Mouse (Mus musculus) MEL (cell line): ENCODE results near the gene Bsn. TPM values are rescaled to one million over a fixed set of nuclear protein-coding genes. Genes with fewer than 3 reads are reported as not detected.

Experiments
- DNase-seq: peaks from one replicate; pipeline ENCODE4 v3.0.0; 2011; ENCODE audit warnings: low read depth, low spot score
- H3K27ac ChIP-seq: 2 replicates; pipeline ENCODE4 v1.5.1; 2012; ENCODE audit warnings: low read depth, mild to moderate bottlenecking, control low read depth, low read length, moderate library complexity; ENCODE audit not compliant: control insufficient read depth
- H3K27me3 ChIP-seq, 2 experiments: fragments of 150-350 bp in 1 of 2; sonication (generic) in 1 of 2; 2 replicates each; pipeline ENCODE4 v1.6.1; 2012; ENCODE audit warnings: low read length in 2 of 2, mild to moderate bottlenecking in 2 of 2, improper control_type of control experiment in 1 of 2, moderate library complexity in 1 of 2; ENCODE audit not compliant: insufficient read depth in 2 of 2, control insufficient read depth in 1 of 2
- H3K36me3 ChIP-seq, 2 experiments: 2 replicates each; pipeline ENCODE4 v1.6.1; 2012 to 2014; ENCODE audit warnings: low read length in 2 of 2, improper control_type of control experiment in 1 of 2, inconsistent platforms in 1 of 2, mild to moderate bottlenecking in 1 of 2; ENCODE audit not compliant: insufficient read depth in 2 of 2, control insufficient read depth in 1 of 2
- H3K4me1 ChIP-seq, 2 experiments: fragments of 150-350 bp in 1 of 2; sonication (generic) in 1 of 2; 2 replicates each; pipeline ENCODE4 v1.6.1; 2012; ENCODE audit warnings: low read length in 2 of 2, improper control_type of control experiment in 1 of 2, mild to moderate bottlenecking in 1 of 2; ENCODE audit not compliant: insufficient read depth in 2 of 2, control insufficient read depth in 1 of 2
- H3K4me3 ChIP-seq, 2 experiments: fragments of 150-350 bp in 1 of 2; sonication (generic) in 1 of 2; 2 replicates each; pipeline ENCODE4 v1.5.1; 2012; ENCODE audit warnings: low read depth in 2 of 2, low read length in 2 of 2, mild to moderate bottlenecking in 2 of 2, moderate library complexity in 2 of 2, control low read depth in 1 of 2, improper control_type of control experiment in 1 of 2; ENCODE audit not compliant: control insufficient read depth in 1 of 2, insufficient read depth in 1 of 2
- H3K79me2 ChIP-seq: 2 replicates; pipeline ENCODE4 v1.6.1; 2012; ENCODE audit warnings: mild to moderate bottlenecking, low read length, moderate library complexity; ENCODE audit not compliant: control insufficient read depth, poor library complexity, insufficient read depth
- H3K9ac ChIP-seq: 2 replicates; pipeline ENCODE4 v1.6.1; 2012; ENCODE audit warnings: low read depth, mild to moderate bottlenecking, control low read depth, low read length, moderate library complexity; ENCODE audit not compliant: control insufficient read depth, poor library complexity, severe bottlenecking
- H3K9me3 ChIP-seq: fragments of 150-350 bp; sonication (generic); replicated peaks from 2 replicates; pipeline ENCODE4 v1.6.1; 2012; ENCODE audit warnings: mild to moderate bottlenecking, low read length, improper control_type of control experiment, moderate library complexity; ENCODE audit not compliant: insufficient read depth
- CHD1 ChIP-seq: IDR thresholded peaks from 2 replicates; pipeline ENCODE4 v1.6.1; 2012; ENCODE audit warnings: low read depth, mild to moderate bottlenecking, inconsistent platforms, low read length, improper control_type of control experiment
- CHD2 ChIP-seq: IDR thresholded peaks from 2 replicates; pipeline ENCODE4 v1.6.1; 2011; ENCODE audit warnings: low read length, improper control_type of control experiment
- CTCF ChIP-seq, 3 experiments: IDR thresholded peaks in 2 of 3; conservative IDR thresholded peaks in 1 of 3; 2 replicates each; pipeline ENCODE4 v1.5.1; 2011 to 2012; ENCODE audit warnings: low read length in 3 of 3, low read depth in 2 of 3, mild to moderate bottlenecking in 2 of 3, improper control_type of control experiment in 1 of 3, inconsistent platforms in 1 of 3, mixed read lengths in 1 of 3, moderate library complexity in 1 of 3; ENCODE audit not compliant: control insufficient read depth in 1 of 3, insufficient read depth in 1 of 3, poor library complexity in 1 of 3, severe bottlenecking in 1 of 3
- E2F4 ChIP-seq: IDR thresholded peaks from 2 replicates; pipeline ENCODE4 v1.6.1; 2011; ENCODE audit warnings: low read depth, low read length, improper control_type of control experiment, borderline replicate concordance
- ELF1 ChIP-seq: IDR thresholded peaks from 2 replicates; pipeline ENCODE4 v1.6.1; 2014; ENCODE audit warnings: low read depth, mild to moderate bottlenecking, inconsistent platforms, low read length, improper control_type of control experiment, moderate library complexity
- EP300 ChIP-seq, 2 experiments: IDR thresholded peaks; 2 replicates each; pipeline ENCODE4 v1.6.1; 2011; ENCODE audit warnings: improper control_type of control experiment in 2 of 2, low read length in 2 of 2, low read depth in 1 of 2, mild to moderate bottlenecking in 1 of 2
- KAT2A ChIP-seq: conservative IDR thresholded peaks from 2 replicates; pipeline ENCODE4 v1.6.1; 2012; ENCODE audit warnings: low read depth, low read length, improper control_type of control experiment, inconsistent platforms
- MAFK ChIP-seq: IDR thresholded peaks from 2 replicates; pipeline ENCODE4 v1.6.1; 2011; ENCODE audit warnings: low read depth, mild to moderate bottlenecking, low read length, improper control_type of control experiment, borderline replicate concordance
- MAX ChIP-seq: IDR thresholded peaks from 2 replicates; pipeline ENCODE4 v1.6.1; 2011; ENCODE audit warnings: low read length, improper control_type of control experiment
- MAZ ChIP-seq: IDR thresholded peaks from 2 replicates; pipeline ENCODE4 v1.6.1; 2012; ENCODE audit warnings: low read depth, mild to moderate bottlenecking, inconsistent platforms, low read length, improper control_type of control experiment
- MXI1 ChIP-seq: IDR thresholded peaks from 2 replicates; pipeline ENCODE4 v1.6.1; 2011; ENCODE audit warnings: mild to moderate bottlenecking, low read depth, low read length, improper control_type of control experiment
- MYC ChIP-seq: IDR thresholded peaks from 2 replicates; pipeline ENCODE4 v1.6.1; 2011; ENCODE audit warnings: low read depth, mild to moderate bottlenecking, low read length, improper control_type of control experiment, moderate library complexity
- POLR2A ChIP-seq, 2 experiments: IDR thresholded peaks; 2 replicates each; pipeline ENCODE4 v1.6.1; 2011 to 2012; ENCODE audit warnings: low read length in 2 of 2, mild to moderate bottlenecking in 2 of 2, control low read depth in 1 of 2, improper control_type of control experiment in 1 of 2, low read depth in 1 of 2, moderate library complexity in 1 of 2; ENCODE audit not compliant: control insufficient read depth in 1 of 2, insufficient read depth in 1 of 2, poor library complexity in 1 of 2
- POLR2AphosphoS5 ChIP-seq: IDR thresholded peaks from 2 replicates; pipeline ENCODE4 v1.6.1; 2012; ENCODE audit warnings: low read depth, borderline replicate concordance, mild to moderate bottlenecking, inconsistent platforms, low read length, moderate library complexity, mixed read lengths
- RAD21 ChIP-seq: IDR thresholded peaks from 2 replicates; pipeline ENCODE4 v1.6.1; 2011; ENCODE audit warnings: mild to moderate bottlenecking, low read depth, low read length, improper control_type of control experiment
- SMC3 ChIP-seq: IDR thresholded peaks from 2 replicates; pipeline ENCODE4 v1.6.1; 2011; ENCODE audit warnings: low read depth, low read length, improper control_type of control experiment
- TBP ChIP-seq: IDR thresholded peaks from 2 replicates; pipeline ENCODE4 v1.8.0; 2011; ENCODE audit warnings: low read depth, low read length, improper control_type of control experiment
- UBTF ChIP-seq: IDR thresholded peaks from 2 replicates; pipeline ENCODE4 v1.6.1; 2012; ENCODE audit warnings: low read depth, mild to moderate bottlenecking, inconsistent platforms, low read length, improper control_type of control experiment, moderate library complexity, borderline replicate concordance; ENCODE audit not compliant: insufficient read depth
- USF1 ChIP-seq: IDR thresholded peaks from 2 replicates; pipeline ENCODE4 v1.6.1; 2014; ENCODE audit warnings: low read depth, mild to moderate bottlenecking, inconsistent platforms, low read length, improper control_type of control experiment, moderate library complexity
- USF2 ChIP-seq, 2 experiments: IDR thresholded peaks; 2 replicates each; pipeline ENCODE4 v1.6.1; 2011 to 2012; ENCODE audit warnings: improper control_type of control experiment in 2 of 2, low read length in 2 of 2, borderline replicate concordance in 1 of 2, inconsistent platforms in 1 of 2, low read depth in 1 of 2, mild to moderate bottlenecking in 1 of 2; ENCODE audit not compliant: insufficient read depth in 1 of 2
- ZKSCAN1 ChIP-seq: IDR thresholded peaks from 2 replicates; pipeline ENCODE4 v1.6.1; 2012; ENCODE audit warnings: low read depth, mild to moderate bottlenecking, inconsistent platforms, low read length, improper control_type of control experiment, moderate library complexity
- ZMIZ1 ChIP-seq: IDR thresholded peaks from 2 replicates; pipeline ENCODE4 v1.6.1; 2012; ENCODE audit warnings: low read depth, mild to moderate bottlenecking, inconsistent platforms, low read length, improper control_type of control experiment, moderate library complexity
- ZNF384 ChIP-seq: IDR thresholded peaks from 2 replicates; pipeline ENCODE4 v1.6.1; 2012; ENCODE audit warnings: low read depth, mild to moderate bottlenecking, inconsistent platforms, low read length, improper control_type of control experiment
- polyA plus RNA-seq, 2 experiments: library from polyadenylated mRNA; stranded (reverse) in 1 of 2; unstranded in 1 of 2; fragments of >175 nt in 1 of 2; fragments of >200 nt in 1 of 2; gene quantifications; 2 replicates each; pipeline versions ENCODE4 v1.2.1 to v1.2.4; 2012; ENCODE audit warnings: low replicate concordance in 2 of 2, low read depth in 1 of 2; ENCODE audit not compliant: insufficient read length in 2 of 2, insufficient read depth in 1 of 2, missing spikeins in 1 of 2
- total RNA-seq: library from RNA; depleted of rRNA; stranded (reverse); fragments of 300-350 nt; gene quantifications from 2 replicates; pipeline ENCODE4 v1.2.3, GENCODE M21; 2012

Bsn gene
- total and polyA plus RNA-seq, 3 experiments = 3.5 to 5.6 TPM; not detected in 1

GRCm38 (mm10) chr9:108123916-108124315, 66.3 kb downstream of the Bsn start:
- no peak overlapping the region for H3K27ac ChIP-seq
- DNase-seq = no peak

DNA sequence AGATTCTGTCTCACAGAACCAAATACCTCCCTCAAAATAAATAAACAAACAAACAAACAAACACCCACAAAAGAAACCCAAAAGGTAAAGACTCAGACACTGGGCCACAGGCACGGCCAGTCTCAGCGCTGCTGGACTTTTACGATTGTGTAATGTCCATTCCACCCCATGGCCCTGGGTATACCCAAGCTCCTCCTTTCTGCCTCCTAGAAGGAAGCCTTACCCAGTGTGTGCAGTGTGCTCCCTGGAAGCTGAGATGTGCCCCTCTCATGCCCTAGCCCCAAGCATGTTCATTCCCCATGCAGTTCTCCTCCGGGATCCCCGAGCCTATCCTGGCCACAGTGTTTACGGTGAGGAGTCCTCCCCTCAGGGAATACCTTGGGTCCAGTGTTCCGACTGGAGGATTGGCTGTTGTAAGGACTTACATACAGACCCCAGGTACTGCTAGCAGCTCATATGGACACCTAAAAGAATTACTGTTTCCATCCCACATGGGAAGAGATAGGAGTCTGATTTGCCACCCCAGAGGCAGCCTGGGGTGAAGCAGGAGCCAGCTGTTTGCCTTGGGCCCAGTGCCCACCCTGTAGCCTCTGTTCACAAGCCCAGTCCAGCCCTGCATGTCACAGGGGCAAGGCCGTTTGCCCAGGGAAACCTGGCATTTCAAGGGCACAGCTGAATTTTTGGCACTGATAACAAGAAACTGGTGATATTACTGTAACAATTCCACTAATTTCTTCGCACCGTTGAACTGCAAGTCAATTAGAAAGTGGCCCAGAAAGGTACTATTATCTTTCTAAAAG, 68.8 kb downstream of the Bsn start:
- no peaks in the 10 kb centered on the region for H3K79me2 ChIP-seq
- H3K27me3 ChIP-seq = no peaks in the 10 kb centered on the region
- no peak for DNase-seq
- H3K36me3 ChIP-seq = peaks cover 0 to 19% of the 10 kb centered on the region in 2 experiments; a peak in 2 of 4 replicates
- TF ChIP-seq SMC3 (no peak), MAFK (no peak), ZNF384 (no peak), POLR2A (IDR thresholded peaks at IDR 0.05; ENCODE audit: control insufficient read depth in 1 of 2, insufficient read depth in 1 of 2, low read depth in 1 of 2, low read length in 2 of 2, poor library complexity in 1 of 2) (no peak), UBTF (no peak), CHD2 (no peak), CHD1 (no peak), CTCF (IDR thresholded peaks at IDR 0.05 in 2 of 3, conservative IDR thresholded peaks at IDR 0.05 in 1 of 3; ENCODE audit: control insufficient read depth in 1 of 3, insufficient read depth in 1 of 3, low read depth in 2 of 3, low read length in 3 of 3, poor library complexity in 1 of 3, severe bottlenecking in 1 of 3) (no peak), MYC (no peak), E2F4 (no peak), ELF1 (no peak)
- H3K4me1 ChIP-seq = peaks cover 0 to 22% of the 10 kb centered on the region in 2 experiments; a peak in 3 of 4 replicates
- no peak overlapping the region for H3K27ac ChIP-seq
- no peaks in the 10 kb centered on the region for H3K9me3 ChIP-seq
- H3K4me3 ChIP-seq = no peak overlapping the region
- no peak overlapping the region for H3K9ac ChIP-seq

More at GRCm38 (mm10) chr9:108123916-108124315, 66.3 kb downstream of the Bsn start:
- no peak for TF ChIP-seq USF1
- TF ChIP-seq, all 39 proteins: peak for 0
- Histone ChIP-seq H3K36me3 (peaks cover 0 to 19% of the 10 kb centered on the region in 2 experiments; a peak in 2 of 4 replicates), H3K27me3 (no peaks in the 10 kb centered on the region), H3K9me3 (no peaks in the 10 kb centered on the region), H3K9ac (no peak overlapping the region), H3K79me2 (no peaks in the 10 kb centered on the region), H3K4me3 (no peak overlapping the region), H3K4me1 (peaks cover 0 to 22% of the 10 kb centered on the region in 2 experiments; a peak in 3 of 4 replicates)

DNA sequence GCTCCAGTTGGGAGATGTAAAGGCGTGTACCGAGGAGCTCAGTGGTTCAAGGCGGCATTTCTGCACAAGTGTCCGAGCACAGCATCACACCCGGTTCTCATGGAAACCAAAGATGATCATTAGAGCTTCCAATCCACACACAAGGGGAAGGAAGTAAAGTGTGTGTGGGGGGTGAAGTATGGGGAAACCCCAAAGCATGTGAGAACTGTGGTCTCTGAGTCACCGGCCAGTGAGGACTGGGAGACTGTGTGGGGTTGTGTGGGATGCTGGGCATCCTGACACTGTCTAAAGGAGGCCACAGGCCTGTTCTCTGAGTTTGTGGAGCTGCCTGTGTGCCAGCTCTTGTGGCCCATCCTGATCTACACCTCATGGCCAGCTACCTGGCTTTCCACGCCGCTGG, 69.5 kb downstream of the Bsn start:
- Histone ChIP-seq H3K36me3 (peaks cover 0 to 19% of the 10 kb centered on the region in 2 experiments; a peak in 2 of 4 replicates), H3K9me3 (no peaks in the 10 kb centered on the region), H3K27ac (peak overlapping the region; percentile 52), H3K79me2 (no peaks in the 10 kb centered on the region), H3K4me1 (peaks cover 0 to 22% of the 10 kb centered on the region in 2 experiments; a peak in 3 of 4 replicates), H3K27me3 (no peaks in the 10 kb centered on the region), H3K4me3 (no peak overlapping the region), H3K9ac (no peak overlapping the region; the same call in 1 of the 2 replicates)
- peak; percentile 52 for DNase-seq
- no peak for TF ChIP-seq CTCF (IDR thresholded peaks at IDR 0.05 in 2 of 3, conservative IDR thresholded peaks at IDR 0.05 in 1 of 3; ENCODE audit: control insufficient read depth in 1 of 3, insufficient read depth in 1 of 3, low read depth in 2 of 3, low read length in 3 of 3, poor library complexity in 1 of 3, severe bottlenecking in 1 of 3)
- no peak for TF ChIP-seq MAZ
- TF ChIP-seq RAD21 = no peak
- no peak for TF ChIP-seq ZKSCAN1
- no peak for TF ChIP-seq ZNF384
- TF ChIP-seq MAX = 0 out of 2 replicates have a peak, but pooled peaks have one; percentile 16
- peak; percentile 88 for TF ChIP-seq TBP
- no peak for TF ChIP-seq ZMIZ1
- TF ChIP-seq MYC = no peak
- no peak for TF ChIP-seq POLR2AphosphoS5
- no peak for TF ChIP-seq KAT2A
- TF ChIP-seq MXI1 = no peak
- TF ChIP-seq EP300 (IDR thresholded peaks at IDR 0.05; ENCODE audit: low read depth in 1 of 2, low read length in 2 of 2) = peak in 1 of 2 experiments; percentile 20; a peak in 1 of 4 replicates
- no peak for TF ChIP-seq USF2 (IDR thresholded peaks at IDR 0.05; ENCODE audit: borderline replicate concordance in 1 of 2, insufficient read depth in 1 of 2, low read depth in 1 of 2, low read length in 2 of 2)
- TF ChIP-seq ELF1 = no peak
- TF ChIP-seq CHD1 = no peak
